Mouse (Mus musculus) macrophage (primary cell): ENCODE data around the gene Cdh4. TPM values are rescaled to one million over a fixed set of nuclear protein-coding genes. Genes with fewer than 3 reads are reported as not detected.

Experiments used
- H3K27ac ChIP-seq: fragments of 350-480 bp; formaldehyde crosslinking; 2 replicates; pipeline ENCODE4 v1.9.0; 2021
- H3K36me3 ChIP-seq: fragments of 350-480 bp; formaldehyde crosslinking; 2 replicates; pipeline ENCODE4 v1.9.0; 2021; ENCODE audit errors: inconsistent target
- H3K4me3 ChIP-seq: fragments of 350-480 bp; formaldehyde crosslinking; 2 replicates; pipeline ENCODE4 v1.9.0; 2021; ENCODE audit errors: inconsistent target
- H3K79me2 ChIP-seq: fragments of 350-480 bp; formaldehyde crosslinking; 2 replicates; pipeline ENCODE4 v1.9.0; 2021; ENCODE audit errors: inconsistent target
- WGBS: methylation state at CpG from one replicate; pipeline ENCODE4 v1.1.7; 2026; ENCODE audit warnings: inconsistent platforms; ENCODE audit not compliant: missing documents; 5-methylcytosine and 5-hydroxymethylcytosine counted together
- polyA plus RNA-seq: library from polyadenylated mRNA; stranded (reverse); fragments of 250-400 nt; gene quantifications from 3 replicates; pipeline ENCODE4 v1.2.4, GENCODE M21; 2018; ENCODE audit warnings: inconsistent platforms

Gene Cdh4
- polyA plus RNA-seq, 1 experiment from 2014 or later = not detected

DNA sequence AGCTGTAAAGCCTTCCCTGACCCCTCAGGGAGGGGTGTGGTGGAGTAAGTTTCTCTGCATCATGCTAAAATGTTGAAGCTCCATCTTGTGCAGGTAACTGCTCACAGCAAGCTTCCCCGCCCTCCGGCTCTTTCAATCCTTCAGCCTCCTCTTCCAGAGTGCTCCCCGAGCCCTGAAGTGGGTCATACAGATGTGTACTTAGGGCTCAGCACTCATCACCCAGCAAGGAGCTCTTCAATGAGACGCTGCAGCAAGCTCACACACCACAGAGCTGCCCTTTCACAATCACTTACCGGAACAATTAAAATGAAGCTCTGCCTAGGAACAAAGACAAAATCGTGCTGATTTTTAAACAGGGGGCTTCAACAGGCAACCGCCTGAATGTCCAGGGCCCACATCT lies 393.3 kb downstream of the Cdh4 start:
- Histone ChIP-seq H3K27ac (no peak overlapping the region), H3K36me3 (no peaks in the 10 kb centered on the region), H3K4me3 (no peak overlapping the region), H3K79me2 (no peaks in the 10 kb centered on the region)
- WGBS = 80% methylated on average over 7 of the region's 7 CpGs

DNA sequence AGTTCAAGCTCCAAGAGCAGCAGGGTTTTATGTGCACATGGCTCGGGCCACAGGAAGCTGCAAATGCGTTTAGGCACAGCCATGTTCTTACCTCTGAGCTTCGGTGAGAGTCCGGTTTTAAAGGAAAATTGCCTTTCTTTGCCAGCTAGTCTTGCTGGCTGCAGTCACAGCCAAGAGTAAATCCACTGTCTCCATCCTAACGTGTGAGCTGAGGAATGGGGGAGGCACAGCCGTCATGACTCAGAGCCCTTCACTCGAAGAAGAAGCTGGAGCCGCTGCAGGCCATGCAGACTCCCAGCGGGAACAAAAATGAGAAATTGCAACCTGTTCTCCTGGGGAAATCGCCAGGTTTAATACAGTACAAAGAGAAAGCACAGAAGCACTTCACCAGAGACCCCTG lies 395.0 kb downstream of the Cdh4 start:
- Histone ChIP-seq H3K27ac (no peak overlapping the region), H3K36me3 (no peaks in the 10 kb centered on the region), H3K79me2 (no peaks in the 10 kb centered on the region), H3K4me3 (no peak overlapping the region)
- WGBS = 77% methylated on average over 10 of the region's 10 CpGs

DNA sequence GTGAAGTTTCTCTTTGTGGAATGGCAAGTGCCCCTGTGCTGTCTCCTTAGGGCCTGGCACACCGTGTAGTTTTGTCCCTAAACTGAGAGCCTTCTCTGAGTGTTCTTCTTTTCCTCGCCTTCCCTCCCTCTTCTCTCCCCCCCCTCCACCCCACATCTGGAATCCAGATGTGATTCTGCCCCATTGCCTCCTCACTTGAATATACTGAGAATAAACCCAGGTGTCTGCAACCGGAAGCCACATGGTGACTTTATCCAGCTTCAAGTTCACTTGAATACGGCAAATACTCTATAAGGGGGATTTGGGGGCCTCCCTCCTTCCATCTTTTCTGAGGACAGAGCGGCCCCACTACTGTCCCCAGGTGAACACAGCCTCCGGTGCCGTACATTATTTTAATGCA lies 395.8 kb downstream of the Cdh4 start:
- Histone ChIP-seq H3K79me2 (no peaks in the 10 kb centered on the region), H3K36me3 (no peaks in the 10 kb centered on the region), H3K4me3 (no peak overlapping the region), H3K27ac (no peak overlapping the region)
- WGBS = 90% methylated on average over 7 of the region's 7 CpGs

DNA sequence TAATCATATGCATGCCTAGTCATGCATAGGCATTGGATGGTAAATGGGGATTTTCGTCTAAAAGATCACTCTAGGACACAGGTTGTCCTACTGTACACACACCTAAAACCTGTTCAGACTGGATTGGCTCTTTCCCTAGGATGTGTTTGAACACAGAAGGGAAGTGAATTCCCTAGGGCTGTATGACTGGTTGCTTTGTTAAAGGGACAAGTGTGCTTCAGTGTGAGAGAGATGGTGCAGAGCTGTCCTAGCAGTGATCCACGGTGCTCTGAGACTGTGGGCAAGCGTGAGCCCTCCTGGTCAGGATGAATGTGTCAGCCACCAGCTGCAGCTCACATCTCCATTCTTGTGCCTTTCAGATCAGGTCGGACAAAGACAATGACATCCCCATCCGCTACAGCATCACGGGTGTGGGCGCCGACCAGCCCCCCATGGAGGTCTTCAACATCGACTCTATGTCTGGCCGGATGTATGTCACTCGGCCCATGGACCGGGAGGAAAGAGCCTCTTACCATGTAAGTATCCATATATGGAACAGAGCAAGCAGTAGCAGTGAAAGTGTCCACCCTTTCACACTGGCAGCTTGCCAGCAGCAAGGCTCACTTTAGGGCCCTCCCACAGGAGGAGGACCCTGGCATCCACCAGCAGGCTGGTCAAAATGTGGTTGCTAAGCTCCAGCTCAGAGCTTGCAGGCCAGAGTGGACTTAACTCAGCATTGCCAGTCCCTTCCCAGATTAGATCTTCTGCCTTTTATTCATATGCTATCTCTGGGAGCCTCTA lies 400.6 kb downstream of the Cdh4 start:
- no peaks in the 10 kb centered on the region for H3K79me2 ChIP-seq
- no peaks in the 10 kb centered on the region for H3K36me3 ChIP-seq
- no peak overlapping the region for H3K27ac ChIP-seq
- WGBS = 85% methylated on average over 12 of the region's 12 CpGs
- H3K4me3 ChIP-seq = no peak overlapping the region

DNA sequence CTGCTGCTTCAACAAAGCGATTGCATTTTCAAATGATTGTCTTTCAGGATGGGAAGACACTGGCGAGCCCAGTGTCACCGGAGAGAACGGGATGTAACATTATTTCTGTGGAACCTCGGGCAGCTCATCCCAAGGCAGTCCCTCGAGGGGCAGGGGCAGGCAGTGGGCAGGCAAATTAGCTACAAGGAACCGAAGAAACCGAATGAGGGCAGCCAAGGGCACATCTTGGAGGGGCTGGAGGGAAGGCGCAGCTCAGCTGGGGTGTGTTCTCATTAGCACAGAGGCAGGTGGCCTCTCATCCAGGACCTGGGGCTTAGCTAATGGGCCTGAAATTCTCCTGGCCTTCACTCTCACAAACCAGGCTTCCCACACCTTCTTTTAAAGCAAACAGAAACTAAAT lies 407.5 kb downstream of the Cdh4 start:
- Histone ChIP-seq H3K4me3 (no peak overlapping the region), H3K27ac (no peak overlapping the region), H3K36me3 (no peaks in the 10 kb centered on the region), H3K79me2 (no peaks in the 10 kb centered on the region)
- WGBS = 72% methylated on average over 9 of the region's 9 CpGs

DNA sequence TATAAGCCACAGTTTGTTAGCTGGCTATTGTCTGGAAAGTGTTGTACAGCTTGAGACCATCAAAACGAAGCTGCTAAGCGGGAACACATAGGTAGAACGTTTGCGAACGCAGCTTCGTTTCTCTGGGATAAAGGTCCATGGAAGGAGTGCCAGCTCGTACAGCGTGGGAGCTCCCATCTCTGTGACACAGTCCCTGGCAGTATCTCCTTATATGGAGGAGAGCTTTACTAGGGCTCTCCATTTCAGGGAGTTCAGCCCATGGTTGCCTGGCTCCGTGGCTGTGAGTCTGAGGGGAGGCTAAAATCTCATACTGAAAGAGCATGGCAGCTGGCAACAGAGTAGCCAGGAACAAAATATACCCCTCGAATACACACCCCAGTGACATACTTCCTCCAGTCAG lies 409.9 kb downstream of the Cdh4 start:
- H3K79me2 ChIP-seq = no peaks in the 10 kb centered on the region
- no peaks in the 10 kb centered on the region for H3K36me3 ChIP-seq
- WGBS = 85% methylated on average over 10 of the region's 10 CpGs
- H3K4me3 ChIP-seq = no peak overlapping the region
- H3K27ac ChIP-seq = no peak overlapping the region

DNA sequence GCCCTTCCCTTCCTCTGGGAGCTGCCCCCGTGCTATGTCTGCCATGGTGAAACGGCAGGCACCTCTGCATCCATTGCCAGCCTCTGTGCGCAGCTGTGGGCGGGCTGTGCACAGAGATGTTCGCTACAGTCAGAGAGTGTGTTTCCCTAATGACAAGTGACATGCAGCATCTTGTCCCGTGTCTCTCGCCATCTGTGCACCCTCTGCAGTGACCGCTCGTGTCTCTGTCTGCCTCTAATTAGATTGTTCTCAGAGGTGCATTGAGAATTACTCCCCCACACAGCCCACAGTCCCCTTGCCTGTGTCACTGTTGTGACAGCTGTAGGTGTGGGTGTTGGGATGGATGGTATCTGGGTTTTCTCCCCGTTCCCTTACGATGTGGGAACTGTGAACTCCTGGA lies 410.6 kb downstream of the Cdh4 start:
- 91% methylated on average over 11 of the region's 11 CpGs for WGBS
- Histone ChIP-seq H3K36me3 (no peaks in the 10 kb centered on the region), H3K79me2 (no peaks in the 10 kb centered on the region), H3K27ac (no peak overlapping the region), H3K4me3 (no peak overlapping the region)

DNA sequence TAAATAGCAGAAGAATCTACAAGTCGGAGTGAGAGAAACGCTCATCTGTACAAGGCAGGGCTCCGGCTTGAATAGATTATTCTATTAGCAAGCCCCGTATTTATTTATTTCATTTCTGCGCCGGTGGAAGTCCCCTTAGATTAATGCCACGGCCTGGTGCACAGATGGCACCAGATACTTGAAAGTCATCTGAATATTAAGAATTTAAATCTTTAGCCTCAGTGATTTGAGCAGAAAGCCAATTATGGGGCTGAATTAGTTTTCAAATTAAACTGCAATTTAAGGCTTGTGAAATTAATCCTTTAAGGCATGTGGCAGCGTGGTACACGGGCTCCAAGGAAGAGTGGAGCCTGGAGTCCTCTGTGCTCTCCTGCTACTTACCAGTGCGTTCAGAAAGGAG lies 411.7 kb downstream of the Cdh4 start:
- Histone ChIP-seq H3K79me2 (no peaks in the 10 kb centered on the region), H3K36me3 (no peaks in the 10 kb centered on the region), H3K4me3 (no peak overlapping the region), H3K27ac (no peak overlapping the region)
- WGBS = 90% methylated on average over 10 of the region's 10 CpGs

DNA sequence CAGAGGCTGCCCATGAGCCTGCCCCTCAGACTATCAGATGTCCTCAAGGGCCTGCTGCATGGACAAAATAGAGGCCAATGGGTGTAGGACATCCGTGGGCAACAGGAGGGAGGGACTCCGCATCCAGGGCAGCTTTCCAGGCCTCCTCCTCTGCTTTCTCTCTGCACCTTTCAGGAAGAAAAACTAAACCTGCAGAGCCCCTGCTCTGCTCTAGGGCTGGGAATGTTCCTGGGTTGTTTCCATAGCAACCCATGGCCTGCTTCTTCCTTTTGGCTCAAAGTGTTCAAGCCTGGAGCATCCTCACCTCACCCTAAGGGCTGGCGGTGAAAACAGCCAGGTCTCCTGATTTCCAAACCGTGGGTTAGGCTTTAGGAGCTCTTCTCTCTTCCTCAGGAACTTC lies 414.9 kb downstream of the Cdh4 start:
- 59% methylated on average over 4 of the region's 4 CpGs for WGBS
- Histone ChIP-seq H3K79me2 (no peaks in the 10 kb centered on the region), H3K36me3 (no peaks in the 10 kb centered on the region), H3K4me3 (no peak overlapping the region), H3K27ac (no peak overlapping the region)

DNA sequence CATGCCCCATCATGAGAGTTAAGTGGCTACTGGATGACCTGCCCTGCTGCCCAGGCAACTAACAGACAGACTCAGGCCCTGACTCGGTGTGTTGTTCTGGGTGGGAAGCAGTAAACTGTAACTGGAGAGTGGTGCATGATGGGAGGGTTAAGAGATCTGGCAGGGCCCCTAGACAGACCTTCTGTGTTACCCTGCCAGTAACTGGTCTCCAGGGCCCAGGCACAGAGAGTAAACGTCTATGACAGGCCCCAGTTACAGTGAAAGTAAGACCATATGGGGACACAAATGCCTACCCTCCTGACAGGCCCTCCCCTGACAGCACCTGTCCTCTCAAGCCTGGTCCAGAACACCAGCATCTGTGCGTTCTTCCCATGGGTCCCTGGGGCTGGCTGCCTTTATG lies 420.4 kb downstream of the Cdh4 start:
- no peak overlapping the region for H3K4me3 ChIP-seq
- H3K36me3 ChIP-seq = no peaks in the 10 kb centered on the region
- no peaks in the 10 kb centered on the region for H3K79me2 ChIP-seq
- no peak overlapping the region for H3K27ac ChIP-seq
- 84% methylated on average over 3 of the region's 3 CpGs for WGBS

DNA sequence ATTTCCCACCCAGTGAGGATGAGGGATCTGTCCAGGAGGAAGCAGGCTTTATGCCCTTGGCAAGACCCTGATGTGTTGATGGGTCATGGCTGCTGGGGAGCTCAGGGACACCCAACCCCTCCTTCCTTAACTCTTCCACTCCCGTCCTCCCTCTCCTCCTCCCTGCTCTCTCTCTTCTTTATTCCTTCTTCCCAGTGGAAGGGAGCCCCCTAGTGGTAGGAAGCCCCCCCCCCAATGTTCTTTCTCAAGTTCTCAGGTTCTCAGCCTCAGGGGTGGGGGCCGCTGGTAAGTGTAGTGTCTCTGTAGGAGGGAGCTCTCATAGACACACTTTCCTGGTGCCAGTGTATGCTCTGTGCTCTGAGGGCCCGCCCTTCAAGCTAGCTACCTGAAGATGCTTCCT lies 421.0 kb downstream of the Cdh4 start:
- Histone ChIP-seq H3K36me3 (no peaks in the 10 kb centered on the region), H3K79me2 (no peaks in the 10 kb centered on the region), H3K4me3 (no peak overlapping the region), H3K27ac (no peak overlapping the region)
- 82% methylated on average over 3 of the region's 3 CpGs for WGBS

DNA sequence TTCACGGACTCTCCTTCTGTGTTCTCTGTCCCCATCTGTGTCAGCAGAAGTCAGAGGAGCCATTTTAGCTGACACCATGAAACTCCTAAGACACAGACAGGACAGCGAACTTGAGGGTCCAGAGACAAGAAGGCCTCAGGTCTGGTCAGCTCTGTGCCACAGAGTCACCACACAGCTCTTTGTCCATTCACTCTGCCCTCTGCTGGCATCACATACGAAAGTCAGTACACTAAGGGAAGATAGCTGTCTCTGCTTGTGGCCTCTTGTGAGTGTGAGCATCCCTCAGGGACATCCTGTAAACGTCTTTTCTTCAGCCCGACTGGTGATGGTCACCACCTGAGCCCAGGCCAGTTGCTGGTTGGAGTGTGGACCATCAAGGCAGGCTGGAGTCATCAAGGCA lies 422.9 kb downstream of the Cdh4 start:
- no peak overlapping the region for H3K27ac ChIP-seq
- H3K79me2 ChIP-seq = no peaks in the 10 kb centered on the region
- H3K36me3 ChIP-seq = no peaks in the 10 kb centered on the region
- 81% methylated on average over 5 of the region's 5 CpGs for WGBS
- H3K4me3 ChIP-seq = no peak overlapping the region

DNA sequence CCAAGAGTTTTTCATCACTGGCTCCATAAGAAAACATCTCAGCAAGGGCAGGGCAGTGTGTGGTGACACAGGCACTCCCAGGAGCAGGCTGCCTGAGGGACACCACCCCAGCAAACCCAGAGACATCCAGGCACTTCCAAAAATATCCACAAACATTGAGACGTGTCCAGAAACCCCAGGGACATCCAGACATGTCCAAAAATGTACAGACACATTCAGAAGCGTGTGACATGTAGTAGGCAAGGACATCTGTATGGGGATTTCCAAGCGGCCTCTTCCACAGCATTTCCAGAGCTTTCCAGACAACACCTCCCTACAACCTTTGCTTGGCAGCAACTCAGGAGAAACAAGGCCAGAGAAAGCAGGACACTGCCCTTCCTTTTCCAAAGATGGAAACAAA lies 425.4 kb downstream of the Cdh4 start:
- H3K27ac ChIP-seq = no peak overlapping the region
- H3K36me3 ChIP-seq = no peaks in the 10 kb centered on the region
- no peaks in the 10 kb centered on the region for H3K79me2 ChIP-seq
- WGBS = 68% methylated on average over 3 of the region's 3 CpGs
- H3K4me3 ChIP-seq = no peak overlapping the region

DNA sequence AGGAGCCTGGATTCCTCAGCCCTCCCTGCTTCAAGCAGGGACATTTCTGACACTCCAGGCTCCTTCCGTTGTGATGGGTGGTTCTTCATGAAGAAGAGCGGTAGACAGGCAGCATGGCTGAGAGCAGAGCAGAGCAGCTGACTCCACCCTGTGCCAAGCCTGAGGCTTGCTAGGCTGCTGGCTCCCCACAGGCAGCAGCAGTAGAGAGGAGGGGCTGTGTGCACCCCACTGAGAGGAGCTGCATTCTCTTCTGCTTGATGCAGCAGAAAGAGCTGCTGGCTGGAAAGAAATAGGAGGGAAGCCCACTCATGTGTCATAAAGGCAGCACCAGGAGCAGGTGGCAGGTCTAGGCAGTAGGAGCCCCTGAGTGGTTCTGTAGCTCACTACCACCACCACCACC lies 427.6 kb downstream of the Cdh4 start:
- WGBS = 44% methylated on average over 2 of the region's 2 CpGs
- H3K27ac ChIP-seq = no peak overlapping the region
- no peaks in the 10 kb centered on the region for H3K79me2 ChIP-seq
- no peak overlapping the region for H3K4me3 ChIP-seq
- H3K36me3 ChIP-seq = no peaks in the 10 kb centered on the region

DNA sequence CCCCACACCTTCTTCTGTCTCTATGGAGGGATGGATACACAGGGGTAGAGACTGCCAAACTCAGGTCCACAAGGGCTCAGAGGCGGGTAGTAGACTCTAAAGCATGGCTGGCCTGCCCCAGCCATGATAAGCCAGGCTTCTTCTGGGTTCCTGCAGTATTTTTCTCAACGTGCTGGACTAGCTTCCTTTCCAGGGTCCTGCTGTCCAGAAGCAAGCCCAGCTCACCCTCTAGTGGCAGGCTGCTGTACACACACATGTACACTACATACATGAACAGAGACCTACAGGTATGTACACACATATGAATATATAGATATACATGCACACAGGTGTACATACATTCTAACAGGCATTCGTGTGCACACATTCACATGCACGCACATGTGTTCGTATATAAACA lies 430.5 kb downstream of the Cdh4 start:
- no peak overlapping the region for H3K4me3 ChIP-seq

DNA sequence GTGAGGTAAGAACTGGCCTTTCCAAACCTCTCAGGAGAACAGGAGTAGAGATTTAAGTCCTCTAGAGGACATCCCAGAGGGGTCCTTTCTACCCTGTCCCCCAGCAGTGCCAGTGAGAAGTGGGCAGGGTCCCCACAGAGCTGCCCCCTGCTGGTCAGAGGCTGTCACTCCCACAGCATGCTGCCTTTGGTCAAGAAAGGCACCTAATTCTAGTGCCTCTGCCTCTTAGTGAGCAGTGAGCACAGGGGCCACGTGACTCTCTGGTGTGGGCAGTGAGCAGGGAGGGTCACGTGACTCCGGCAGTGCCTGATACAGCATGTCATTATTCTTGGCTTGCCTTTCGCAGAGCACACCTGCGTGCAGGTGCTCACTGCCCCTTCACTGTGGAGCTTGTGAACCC lies 431.1 kb downstream of the Cdh4 start:
- Histone ChIP-seq H3K36me3 (no peaks in the 10 kb centered on the region), H3K27ac (no peak overlapping the region), H3K4me3 (no peak overlapping the region), H3K79me2 (no peaks in the 10 kb centered on the region)
- 51% methylated on average over 5 of the region's 5 CpGs for WGBS

More for the DNA sequence above, 430.5 kb downstream of the Cdh4 start:
- no peaks in the 10 kb centered on the region for H3K36me3 ChIP-seq
- 51% methylated on average over 5 of the region's 5 CpGs for WGBS
- H3K79me2 ChIP-seq = no peaks in the 10 kb centered on the region
- H3K27ac ChIP-seq = no peak overlapping the region
